Mouse (Mus musculus) bone marrow macrophage, adult 2 months (primary cell): ENCODE data around the gene Adarb1. TPM values are rescaled to one million over a fixed set of nuclear protein-coding genes. Genes with fewer than 3 reads are reported as not detected.

Experiments used
- H3K27ac ChIP-seq: 2 replicates; pipeline ENCODE4 v1.5.1; 2012; ENCODE audit warnings: low read depth, low read length; ENCODE audit not compliant: insufficient read depth
- H3K4me1 ChIP-seq: 2 replicates; pipeline ENCODE4 v1.6.1; 2012; ENCODE audit warnings: low read length; ENCODE audit not compliant: control insufficient read depth, insufficient read depth
- H3K4me3 ChIP-seq: 2 replicates; pipeline ENCODE4 v1.5.1; 2012; ENCODE audit warnings: mild to moderate bottlenecking, low read length, moderate library complexity; ENCODE audit not compliant: insufficient read depth
- CTCF ChIP-seq: IDR thresholded peaks from 2 replicates; pipeline ENCODE4 v1.5.1; 2012; ENCODE audit warnings: low read depth, mild to moderate bottlenecking, low read length, moderate library complexity
- POLR2A ChIP-seq: IDR thresholded peaks from 2 replicates; pipeline ENCODE4 v1.6.1; 2012; ENCODE audit warnings: mild to moderate bottlenecking, low read depth, low read length, borderline replicate concordance
- polyA plus RNA-seq: library from polyadenylated mRNA; stranded (reverse); fragments of >200 nt; gene quantifications from 2 replicates; pipeline ENCODE4 v1.2.4, GENCODE M21; 2012; ENCODE audit not compliant: missing spikeins, insufficient read depth, insufficient read length

The Adarb1 gene
- polyA plus RNA-seq, 1 experiment: 0.84 TPM

- Histone ChIP-seq H3K4me1 (peaks cover 38% of the 10 kb centered on the region), H3K27ac (no peak overlapping the region), H3K4me3 (no peak overlapping the region)
- TF ChIP-seq CTCF: no peak
- TF ChIP-seq POLR2A: no peak
Observed at GRCm38 (mm10) chr10:77397056-77397642, 20.9 kb downstream of the Adarb1 start.

GRCm38 (mm10) chr10:77396015-77396414 is 22.1 kb downstream of the Adarb1 start:
- TF ChIP-seq POLR2A: no peak
- no peak overlapping the region for H3K27ac ChIP-seq
- peaks cover 43% of the 10 kb centered on the region for H3K4me1 ChIP-seq
- no peak overlapping the region for H3K4me3 ChIP-seq

GRCm38 (mm10) chr10:77391072-77391471 is 27.0 kb downstream of the Adarb1 start:
- Histone ChIP-seq H3K4me3 (no peak overlapping the region), H3K27ac (no peak overlapping the region), H3K4me1 (peaks cover 25% of the 10 kb centered on the region)
- TF ChIP-seq POLR2A: no peak
- no peak for TF ChIP-seq CTCF

- TF ChIP-seq POLR2A (no peak), CTCF (no peak)
- peaks cover 17% of the 10 kb centered on the region for H3K4me1 ChIP-seq
- H3K4me3 ChIP-seq: no peak overlapping the region
- no peak overlapping the region for H3K27ac ChIP-seq
Observed at GRCm38 (mm10) chr10:77387558-77387957, 30.5 kb downstream of the Adarb1 start.

GRCm38 (mm10) chr10:77385731-77386130 is 32.3 kb downstream of the Adarb1 start:
- Histone ChIP-seq H3K4me1 (peaks cover 9% of the 10 kb centered on the region), H3K4me3 (no peak overlapping the region), H3K27ac (no peak overlapping the region)
- TF ChIP-seq POLR2A (no peak), CTCF (no peak)

GRCm38 (mm10) chr10:77383045-77383444 is 35.0 kb downstream of the Adarb1 start:
- no peak for TF ChIP-seq POLR2A
- TF ChIP-seq CTCF: no peak

GRCm38 (mm10) chr10:77381191-77381590 is 36.9 kb downstream of the Adarb1 start:
- H3K27ac ChIP-seq: no peak overlapping the region
- TF ChIP-seq POLR2A (no peak), CTCF (no peak)
- H3K4me1 ChIP-seq: no peaks in the 10 kb centered on the region
- H3K4me3 ChIP-seq: no peak overlapping the region

More at GRCm38 (mm10) chr10:77383045-77383444, 35.0 kb downstream of the Adarb1 start:
- Histone ChIP-seq H3K4me3 (no peak overlapping the region), H3K4me1 (0 out of 2 replicates have a peak, but pooled peaks cover 2% of the 10 kb centered on the region), H3K27ac (no peak overlapping the region)

GRCm38 (mm10) chr10:77380716-77381115 is 37.4 kb downstream of the Adarb1 start:
- TF ChIP-seq CTCF (no peak), POLR2A (no peak)

GRCm38 (mm10) chr10:77379199-77379598 is 38.9 kb downstream of the Adarb1 start:
- Histone ChIP-seq H3K27ac (no peak overlapping the region), H3K4me1 (0 out of 2 replicates have a peak, but pooled peaks cover 2% of the 10 kb centered on the region), H3K4me3 (no peak overlapping the region)
- no peak for TF ChIP-seq POLR2A
- TF ChIP-seq CTCF: no peak

More at GRCm38 (mm10) chr10:77380716-77381115, 37.4 kb downstream of the Adarb1 start:
- no peak overlapping the region for H3K27ac ChIP-seq
- H3K4me1 ChIP-seq: no peaks in the 10 kb centered on the region
- H3K4me3 ChIP-seq: no peak overlapping the region

- no peak overlapping the region for H3K27ac ChIP-seq
- H3K4me1 ChIP-seq: peaks cover 15% of the 10 kb centered on the region
- H3K4me3 ChIP-seq: no peak overlapping the region
- TF ChIP-seq POLR2A: no peak
- no peak for TF ChIP-seq CTCF
Observed at GRCm38 (mm10) chr10:77376056-77376455, 42.0 kb downstream of the Adarb1 start.

- Histone ChIP-seq H3K4me3 (no peak overlapping the region), H3K4me1 (peaks cover 15% of the 10 kb centered on the region), H3K27ac (no peak overlapping the region)
- no peak for TF ChIP-seq POLR2A
Observed at GRCm38 (mm10) chr10:77374948-77375347, 43.1 kb downstream of the Adarb1 start.
